Mouse (Mus musculus) embryonic facial prominence, embryonic 14.5 days (tissue): ENCODE results near the gene Bzw2. TPM values are rescaled to one million over a fixed set of nuclear protein-coding genes. Genes with fewer than 3 reads are reported as not detected.
A peak's percentile ranks its signal among the peaks of the same experiment; 100 is the strongest.

Experiments used
- ATAC-seq: fragments of 200-750 bp; cut with Nextera tagmentation; 2 replicates; pipeline ENCODE4 v1.8.0; 2017; ENCODE audit warnings: low read depth, moderate number of reproducible peaks, moderate TSS enrichment
- DNase-seq: peaks from one replicate; pipeline ENCODE4 v3.0.0-alpha.2; 2015; ENCODE audit warnings: low spot score
- H3K27ac ChIP-seq: fragments of 300-500 bp; sonication (generic); replicated peaks from 2 replicates; pipeline ENCODE4 v1.5.1; 2014; ENCODE audit warnings: low read depth, mild to moderate bottlenecking, low read length, moderate library complexity
- H3K27me3 ChIP-seq: fragments of 300-500 bp; sonication (generic); replicated peaks from 2 replicates; pipeline ENCODE4 v1.6.1; 2014; ENCODE audit warnings: low read length; ENCODE audit not compliant: control insufficient read depth, insufficient read depth
- H3K36me3 ChIP-seq: fragments of 300-500 bp; sonication (generic); 2 replicates; pipeline ENCODE4 v1.6.1; 2014; ENCODE audit warnings: low read length, mixed read lengths; ENCODE audit not compliant: control insufficient read depth, insufficient read depth
- H3K4me1 ChIP-seq: fragments of 300-500 bp; sonication (generic); 2 replicates; pipeline ENCODE4 v1.6.1; 2014; ENCODE audit warnings: antibody characterized with exemption, low read length; ENCODE audit not compliant: control insufficient read depth, insufficient read depth
- H3K4me2 ChIP-seq: fragments of 300-500 bp; sonication (generic); 2 replicates; pipeline ENCODE4 v1.6.1; 2014; ENCODE audit warnings: low read depth, mild to moderate bottlenecking, low read length, moderate library complexity, mixed read lengths
- H3K4me3 ChIP-seq: fragments of 300-500 bp; sonication (generic); 2 replicates; pipeline ENCODE4 v1.5.1; 2014; ENCODE audit warnings: low read depth, mild to moderate bottlenecking, low read length
- H3K9ac ChIP-seq: fragments of 300-500 bp; sonication (generic); 2 replicates; pipeline ENCODE4 v1.6.1; 2014; ENCODE audit warnings: low read depth, mild to moderate bottlenecking, low read length, moderate library complexity, mixed read lengths
- H3K9me3 ChIP-seq: fragments of 300-500 bp; sonication (generic); 2 replicates; pipeline ENCODE4 v1.6.1; 2016; ENCODE audit warnings: low read length; ENCODE audit not compliant: control insufficient read depth
- WGBS: fragments of 180-500 bp; shearing (Covaris S2); extraction: QIAGEN DNeasy Blood & Tissue Kit; methylation state at CpG from one replicate; pipeline ENCODE4 v1.1.7; 2014; 5-methylcytosine and 5-hydroxymethylcytosine counted together
- polyA plus RNA-seq: library from polyadenylated mRNA; unstranded; fragments of >200 nt; fragmentation: Nextera tagmentation; extraction: Ambion mirVana; gene quantifications from 2 replicates; pipeline ENCODE4 v1.2.1, GENCODE M21; 2014

Gene Bzw2
- polyA plus RNA-seq, 1 experiment from 2014 or later = 172 TPM

GRCm38 (mm10) chr12:36103592-36103910 lies 54.3 kb downstream of the Bzw2 start:
- H3K4me3 ChIP-seq = no peak overlapping the region
- DNase-seq = no peak
- H3K9ac ChIP-seq = no peak overlapping the region
- H3K9me3 ChIP-seq = no peaks in the 10 kb centered on the region
- no peaks in the 10 kb centered on the region for H3K27me3 ChIP-seq
- no peak overlapping the region for H3K27ac ChIP-seq
- peaks cover 52% of the 10 kb centered on the region for H3K36me3 ChIP-seq
- 57% methylated on average over 4 of the region's 4 CpGs for WGBS
- no peak overlapping the region for H3K4me2 ChIP-seq
- H3K4me1 ChIP-seq = no peaks in the 10 kb centered on the region
- ATAC-seq = no peak

GRCm38 (mm10) chr12:36102733-36103591 lies 54.9 kb downstream of the Bzw2 start:
- H3K27ac ChIP-seq = no peak overlapping the region
- no peaks in the 10 kb centered on the region for H3K9me3 ChIP-seq
- H3K36me3 ChIP-seq = peaks cover 48% of the 10 kb centered on the region
- ATAC-seq = peak; percentile 33; the same call in 1 of the 2 replicates
- H3K4me2 ChIP-seq = no peak overlapping the region
- H3K27me3 ChIP-seq = no peaks in the 10 kb centered on the region
- no peaks in the 10 kb centered on the region for H3K4me1 ChIP-seq
- DNase-seq = peak; percentile 57
- H3K4me3 ChIP-seq = no peak overlapping the region
- WGBS = 72% methylated on average over 8 of the region's 8 CpGs
- no peak overlapping the region for H3K9ac ChIP-seq

GRCm38 (mm10) chr12:36095371-36095880 lies 62.5 kb downstream of the Bzw2 start:
- H3K27ac ChIP-seq = no peak overlapping the region
- H3K9me3 ChIP-seq = no peaks in the 10 kb centered on the region
- no peak overlapping the region for H3K4me2 ChIP-seq
- H3K4me3 ChIP-seq = no peak overlapping the region
- 72% methylated on average over 7 of the region's 7 CpGs for WGBS
- DNase-seq = no peak
- H3K9ac ChIP-seq = no peak overlapping the region
- no peak for ATAC-seq
- H3K4me1 ChIP-seq = no peaks in the 10 kb centered on the region
- H3K36me3 ChIP-seq = peaks cover 44% of the 10 kb centered on the region
- no peaks in the 10 kb centered on the region for H3K27me3 ChIP-seq

- H3K36me3 ChIP-seq = peaks cover 36% of the 10 kb centered on the region
- WGBS = 76% methylated on average over 8 of the region's 8 CpGs
- DNase-seq = no peak
Measured at GRCm38 (mm10) chr12:36093081-36093670, 64.7 kb downstream of the Bzw2 start.

GRCm38 (mm10) chr12:36091964-36092363 lies 65.9 kb downstream of the Bzw2 start:
- DNase-seq (no peak), ATAC-seq (no peak)
- Histone ChIP-seq H3K4me1 (no peaks in the 10 kb centered on the region), H3K27ac (no peak overlapping the region), H3K4me2 (no peak overlapping the region), H3K4me3 (no peak overlapping the region), H3K27me3 (no peaks in the 10 kb centered on the region), H3K36me3 (peaks cover 36% of the 10 kb centered on the region), H3K9ac (no peak overlapping the region), H3K9me3 (no peaks in the 10 kb centered on the region)
- 95% methylated on average over 10 of the region's 10 CpGs for WGBS

More at GRCm38 (mm10) chr12:36093081-36093670, 64.7 kb downstream of the Bzw2 start:
- Histone ChIP-seq H3K27me3 (no peaks in the 10 kb centered on the region), H3K4me1 (no peaks in the 10 kb centered on the region), H3K9me3 (no peaks in the 10 kb centered on the region), H3K9ac (no peak overlapping the region), H3K27ac (no peak overlapping the region), H3K4me2 (no peak overlapping the region), H3K4me3 (no peak overlapping the region)
- ATAC-seq = peak; percentile 44; the same call in 1 of the 2 replicates

GRCm38 (mm10) chr12:36089221-36089620 lies 68.7 kb downstream of the Bzw2 start:
- DNase-seq = peak; percentile 41
- no peaks in the 10 kb centered on the region for H3K27me3 ChIP-seq
- H3K4me3 ChIP-seq = no peak overlapping the region
- peaks cover 19% of the 10 kb centered on the region for H3K36me3 ChIP-seq
- no peaks in the 10 kb centered on the region for H3K4me1 ChIP-seq
- WGBS = 67% methylated on average over 6 of the region's 6 CpGs
- peak; percentile 55; the same call in 1 of the 2 replicates for ATAC-seq
- H3K9me3 ChIP-seq = no peaks in the 10 kb centered on the region
- H3K27ac ChIP-seq = no peak overlapping the region
- no peak overlapping the region for H3K9ac ChIP-seq
- H3K4me2 ChIP-seq = no peak overlapping the region

GRCm38 (mm10) chr12:36088804-36089203 lies 69.1 kb downstream of the Bzw2 start:
- no peaks in the 10 kb centered on the region for H3K4me1 ChIP-seq
- 90% methylated on average over 1 of the region's 1 CpGs for WGBS
- H3K9me3 ChIP-seq = no peaks in the 10 kb centered on the region
- H3K27ac ChIP-seq = no peak overlapping the region
- no peak for DNase-seq
- ATAC-seq = no peak
- H3K9ac ChIP-seq = no peak overlapping the region
- H3K27me3 ChIP-seq = no peaks in the 10 kb centered on the region
- no peak overlapping the region for H3K4me3 ChIP-seq
- no peak overlapping the region for H3K4me2 ChIP-seq
- peaks cover 19% of the 10 kb centered on the region for H3K36me3 ChIP-seq

- Histone ChIP-seq H3K27ac (no peak overlapping the region), H3K9ac (no peak overlapping the region), H3K9me3 (no peaks in the 10 kb centered on the region), H3K27me3 (no peaks in the 10 kb centered on the region), H3K4me2 (no peak overlapping the region), H3K36me3 (no peaks in the 10 kb centered on the region), H3K4me3 (no peak overlapping the region), H3K4me1 (no peaks in the 10 kb centered on the region)
- DNase-seq (no peak), ATAC-seq (no peak)
- 90% methylated on average over 2 of the region's 2 CpGs for WGBS
Measured at GRCm38 (mm10) chr12:36085380-36085779, 72.5 kb downstream of the Bzw2 start.
